Mouse (Mus musculus): ENCODE results near the gene Slc22a14. TPM values are rescaled to one million over a fixed set of nuclear protein-coding genes. Genes with fewer than 3 reads are reported as not detected.

Slc22a14 gene
- polyA plus RNA-seq, 1 experiment from 2014 or later, result not detected

GRCm38 (mm10) chr9:119128436-119129181 is 236.7 kb downstream of the Slc22a14 start:
- peaks cover 5% of the 10 kb centered on the region; the same call in 1 of the 2 replicates for H3K4me1 ChIP-seq (replicated peaks)
- no peak overlapping the region for H3K9ac ChIP-seq (replicated peaks)
- H3K4me3 ChIP-seq (replicated peaks), result no peak overlapping the region
- H3K27me3 ChIP-seq, result no peaks in the 10 kb centered on the region
- H3K36me3 ChIP-seq, result no peaks in the 10 kb centered on the region
- ATAC-seq (ENCODE audit: insufficient number of reproducible peaks, insufficient read depth, low FRiP score, low TSS enrichment, low read depth), result no peak
- no peak overlapping the region for H3K27ac ChIP-seq
- H3K9me3 ChIP-seq, result no peaks in the 10 kb centered on the region
- 83% methylated on average over 12 of the region's 12 CpGs for WGBS
- no peak overlapping the region for H3K4me2 ChIP-seq

- H3K27me3 ChIP-seq, result no peaks in the 10 kb centered on the region
- 82% methylated on average over 18 of the region's 18 CpGs for WGBS
- H3K27ac ChIP-seq, result no peak overlapping the region
- no peaks in the 10 kb centered on the region for H3K36me3 ChIP-seq
- no peak overlapping the region for H3K4me2 ChIP-seq
- 0 out of 2 replicates have a peak, but pooled peaks cover 5% of the 10 kb centered on the region for H3K4me1 ChIP-seq (replicated peaks)
- H3K9ac ChIP-seq (replicated peaks), result no peak overlapping the region
- no peaks in the 10 kb centered on the region for H3K9me3 ChIP-seq
- ATAC-seq (ENCODE audit: insufficient number of reproducible peaks, insufficient read depth, low FRiP score, low TSS enrichment, low read depth), result no peak
- no peak overlapping the region for H3K4me3 ChIP-seq (replicated peaks)
Observed at GRCm38 (mm10) chr9:119122596-119123369, 242.6 kb downstream of the Slc22a14 start.

GRCm38 (mm10) chr9:119120168-119120560 is 245.2 kb downstream of the Slc22a14 start:
- H3K36me3 ChIP-seq, result no peaks in the 10 kb centered on the region
- 0 out of 2 replicates have a peak, but pooled peaks cover 5% of the 10 kb centered on the region for H3K4me1 ChIP-seq (replicated peaks)
- no peak overlapping the region for H3K27ac ChIP-seq
- H3K4me3 ChIP-seq (replicated peaks), result no peak overlapping the region
- H3K27me3 ChIP-seq, result no peaks in the 10 kb centered on the region
- H3K9me3 ChIP-seq, result no peaks in the 10 kb centered on the region
- 55% methylated on average over 3 of the region's 3 CpGs for WGBS
- no peak overlapping the region for H3K4me2 ChIP-seq
- H3K9ac ChIP-seq (replicated peaks), result no peak overlapping the region
- no peak for ATAC-seq (ENCODE audit: insufficient number of reproducible peaks, insufficient read depth, low FRiP score, low TSS enrichment, low read depth)

Other genes starting within 250 kb of the Slc22a14 start
- 1.5 TPM in 2 replicates for gene Acaa1b, start 208.5 kb downstream of the Slc22a14 start, polyA plus RNA-seq (2016; fragmentation: Nextera tagmentation; extraction: Ambion mirVana)
- not detected in 2 replicates for gene Gm47289, start 206.4 kb downstream of the Slc22a14 start, polyA plus RNA-seq (2016; fragmentation: Nextera tagmentation; extraction: Ambion mirVana)
- not detected in 2 replicates for gene Slc22a13, start 156.5 kb downstream of the Slc22a14 start, polyA plus RNA-seq (2016; fragmentation: Nextera tagmentation; extraction: Ambion mirVana)
- gene Oxsr1, start 43.1 kb downstream of the Slc22a14 start, polyA plus RNA-seq (2016; fragmentation: Nextera tagmentation; extraction: Ambion mirVana), result 16.0 and 17.0 TPM in 2 replicates
- 81.3 and 81.6 TPM in 2 replicates for gene Acaa1a, start 25.9 kb downstream of the Slc22a14 start, polyA plus RNA-seq (2016; fragmentation: Nextera tagmentation; extraction: Ambion mirVana)
- 9.2 and 9.9 TPM in 2 replicates for gene Myd88, start 24.1 kb downstream of the Slc22a14 start, polyA plus RNA-seq (2016; fragmentation: Nextera tagmentation; extraction: Ambion mirVana)
- gene Xylb, start 8.2 kb downstream of the Slc22a14 start, polyA plus RNA-seq (2016; fragmentation: Nextera tagmentation; extraction: Ambion mirVana), result 7.6 and 8.3 TPM in 2 replicates
- 48.9 and 50.5 TPM in 2 replicates for gene Acvr2b, start 36.6 kb upstream of the Slc22a14 start, polyA plus RNA-seq (2016; fragmentation: Nextera tagmentation; extraction: Ambion mirVana)
- 48.5 and 50.8 TPM in 2 replicates for gene Exog, start 79.4 kb upstream of the Slc22a14 start, polyA plus RNA-seq (2016; fragmentation: Nextera tagmentation; extraction: Ambion mirVana)
- 0.05 and 0.06 TPM in 2 replicates for gene Scn5a, start 213.5 kb upstream of the Slc22a14 start, polyA plus RNA-seq (2016; fragmentation: Nextera tagmentation; extraction: Ambion mirVana)

All from limb, embryonic 12.5 days (tissue).